Mouse (Mus musculus) ES-Bruce4 (cell line): ENCODE measurements at regions not wholly inside any gene's neighbourhood (a gene's known extent, or its start where the extent isn't known, plus 50 kb on each side); places are given as distances from the start of the nearest gene placed in this dataset.

Experiments
- CTCF ChIP-seq: IDR thresholded peaks from one replicate; pipeline ENCODE4 v1.8.1; 2011; ENCODE audit warnings: low read depth, low read length
- EP300 ChIP-seq: IDR thresholded peaks from 2 replicates; pipeline ENCODE4 v1.6.1; 2011; ENCODE audit warnings: low read depth, low read length; ENCODE audit not compliant: insufficient read depth
- POLR2A ChIP-seq: IDR thresholded peaks from one replicate; pipeline ENCODE4 v1.8.1; 2011; ENCODE audit warnings: low read length; ENCODE audit not compliant: insufficient read depth

- TF ChIP-seq CTCF = no peak
- no peak for TF ChIP-seq POLR2A
- no peak for TF ChIP-seq EP300
Observed at GRCm38 (mm10) chr13:38864002-38864401, 96.7 kb downstream of the Slc35b3 start.
